Mouse (Mus musculus) mammary gland, adult 2 months (tissue): ENCODE measurements around the gene Bcl2a1d. TPM values are rescaled to one million over a fixed set of nuclear protein-coding genes. Genes with fewer than 3 reads are reported as not detected.

Experiments
- polyA plus RNA-seq: library from polyadenylated mRNA; depleted of rRNA; stranded (reverse); fragments of >200 nt; gene quantifications from 2 replicates; pipeline ENCODE4 v1.2.3, GENCODE M21; 2012; ENCODE audit warnings: low replicate concordance; rRNA removed

The Bcl2a1d gene
- polyA plus RNA-seq = 4.0 and 6.6 TPM in 2 replicates

GRCm38 (mm10) chr9:88731728-88732127 is at the start of gene Bcl2a1d:
TSS of gene Bcl2a1d (minus strand) at chr9:88731914.

GRCm38 (mm10) chr9:88719989-88720537 is 11.7 kb downstream of the Bcl2a1d start, which contains the start of gene Mthfsl:
TSS of gene Mthfsl (minus strand) at chr9:88720296.

Other genes with a start within 250 kb of the Bcl2a1d start
- 2.1 and 3.7 TPM in 2 replicates for gene Syncrip, start 249.3 kb downstream of the Bcl2a1d start, polyA plus RNA-seq
- 3.2 and 7.1 TPM in 2 replicates for gene Zfp949, start 183.9 kb downstream of the Bcl2a1d start, polyA plus RNA-seq
- gene Trim43a, start 151.0 kb downstream of the Bcl2a1d start, polyA plus RNA-seq = 0.13 TPM in 1 of 2 replicates, not detected in the other
- 13.3 and 19.5 TPM in 2 replicates for gene Mthfsl, start 11.6 kb downstream of the Bcl2a1d start, polyA plus RNA-seq
- gene Trim43c, start 107.2 kb upstream of the Bcl2a1d start, polyA plus RNA-seq = not detected in 2 replicates
- gene Bcl2a1a, start 225.0 kb upstream of the Bcl2a1d start, polyA plus RNA-seq = 2.9 and 3.5 TPM in 2 replicates